Mouse (Mus musculus): ENCODE results near the gene Lce1a1. TPM values are rescaled to one million over a fixed set of nuclear protein-coding genes. Genes with fewer than 3 reads are reported as not detected.

The Lce1a1 gene
- polyA plus RNA-seq, 1 experiment from 2014 or later, result 0.34 TPM

Other genes starting within 250 kb of the Lce1a1 start
- 1.7 and 2.3 TPM in 2 replicates for gene Sprr2i, start 240.3 kb downstream of the Lce1a1 start, polyA plus RNA-seq (2015; fragmentation: Nextera tagmentation; extraction: Ambion mirVana)
- 0.19 and 0.29 TPM in 2 replicates for gene Sprr2j-ps, start 230.2 kb downstream of the Lce1a1 start, polyA plus RNA-seq (2015; fragmentation: Nextera tagmentation; extraction: Ambion mirVana)
- 9.3 and 9.4 TPM in 2 replicates for gene Gm9774, start 218.9 kb downstream of the Lce1a1 start, polyA plus RNA-seq (2015; fragmentation: Nextera tagmentation; extraction: Ambion mirVana)
- 0.46 and 0.49 TPM in 2 replicates for gene Sprr2k, start 215.7 kb downstream of the Lce1a1 start, polyA plus RNA-seq (2015; fragmentation: Nextera tagmentation; extraction: Ambion mirVana)
- 0.68 and 1.1 TPM in 2 replicates for gene Sprr1b, start 209.5 kb downstream of the Lce1a1 start, polyA plus RNA-seq (2015; fragmentation: Nextera tagmentation; extraction: Ambion mirVana)
- 1.4 TPM in 1 of 2 replicates, not detected in the other for gene Sprr3, start 189.6 kb downstream of the Lce1a1 start, polyA plus RNA-seq (2015; fragmentation: Nextera tagmentation; extraction: Ambion mirVana)
- 14.9 and 17.7 TPM in 2 replicates for gene Sprr1a, start 162.4 kb downstream of the Lce1a1 start, polyA plus RNA-seq (2015; fragmentation: Nextera tagmentation; extraction: Ambion mirVana)
- 1.1 TPM in 1 of 2 replicates, not detected in the other for gene Sprr4, start 147.8 kb downstream of the Lce1a1 start, polyA plus RNA-seq (2015; fragmentation: Nextera tagmentation; extraction: Ambion mirVana)
- 0.46 TPM in 1 of 2 replicates, not detected in the other for gene 2310046K23Rik, start 113.8 kb downstream of the Lce1a1 start, polyA plus RNA-seq (2015; fragmentation: Nextera tagmentation; extraction: Ambion mirVana)
- gene Ivl, start 74.6 kb downstream of the Lce1a1 start, polyA plus RNA-seq (2015; fragmentation: Nextera tagmentation; extraction: Ambion mirVana), result 0.14 and 0.25 TPM in 2 replicates
- gene Smcp, start 59.3 kb downstream of the Lce1a1 start, polyA plus RNA-seq (2015; fragmentation: Nextera tagmentation; extraction: Ambion mirVana), result 0.16 TPM in 1 of 2 replicates, not detected in the other
- not detected in 2 replicates for gene 2210017I01Rik, start 40.8 kb downstream of the Lce1a1 start, polyA plus RNA-seq (2015; fragmentation: Nextera tagmentation; extraction: Ambion mirVana)
- not detected in 2 replicates for gene Lce6a, start 26.6 kb downstream of the Lce1a1 start, polyA plus RNA-seq (2015; fragmentation: Nextera tagmentation; extraction: Ambion mirVana)
- gene Lce1b, start 8.6 kb upstream of the Lce1a1 start, polyA plus RNA-seq (2015; fragmentation: Nextera tagmentation; extraction: Ambion mirVana), result not detected in 2 replicates
- gene Lce1a2, start 22.0 kb upstream of the Lce1a1 start, polyA plus RNA-seq (2015; fragmentation: Nextera tagmentation; extraction: Ambion mirVana), result 0.20 and 0.49 TPM in 2 replicates
- gene Lce1c, start 30.9 kb upstream of the Lce1a1 start, polyA plus RNA-seq (2015; fragmentation: Nextera tagmentation; extraction: Ambion mirVana), result not detected in 2 replicates
- not detected in 2 replicates for gene Lce1d, start 38.9 kb upstream of the Lce1a1 start, polyA plus RNA-seq (2015; fragmentation: Nextera tagmentation; extraction: Ambion mirVana)
- 0.27 and 0.39 TPM in 2 replicates for gene Lce1e, start 60.8 kb upstream of the Lce1a1 start, polyA plus RNA-seq (2015; fragmentation: Nextera tagmentation; extraction: Ambion mirVana)
- gene Lce1f, start 72.0 kb upstream of the Lce1a1 start, polyA plus RNA-seq (2015; fragmentation: Nextera tagmentation; extraction: Ambion mirVana), result not detected in 2 replicates
- gene Gm38119, start 90.8 kb upstream of the Lce1a1 start, polyA plus RNA-seq (2015; fragmentation: Nextera tagmentation; extraction: Ambion mirVana), result not detected in 2 replicates
- gene Lce1g, start 104.0 kb upstream of the Lce1a1 start, polyA plus RNA-seq (2015; fragmentation: Nextera tagmentation; extraction: Ambion mirVana), result 0.14 TPM in 1 of 2 replicates, not detected in the other
- 0.21 and 0.50 TPM in 2 replicates for gene Lce1h, start 116.8 kb upstream of the Lce1a1 start, polyA plus RNA-seq (2015; fragmentation: Nextera tagmentation; extraction: Ambion mirVana)
- gene Lce1i, start 130.6 kb upstream of the Lce1a1 start, polyA plus RNA-seq (2015; fragmentation: Nextera tagmentation; extraction: Ambion mirVana), result 0.24 and 0.26 TPM in 2 replicates
- gene Lce1j, start 142.2 kb upstream of the Lce1a1 start, polyA plus RNA-seq (2015; fragmentation: Nextera tagmentation; extraction: Ambion mirVana), result 1.4 and 1.5 TPM in 2 replicates
- gene Lce1k, start 159.6 kb upstream of the Lce1a1 start, polyA plus RNA-seq (2015; fragmentation: Nextera tagmentation; extraction: Ambion mirVana), result not detected in 2 replicates
- gene Kprp, start 178.9 kb upstream of the Lce1a1 start, polyA plus RNA-seq (2015; fragmentation: Nextera tagmentation; extraction: Ambion mirVana), result 0.04 and 0.10 TPM in 2 replicates
- gene Lce1l, start 203.0 kb upstream of the Lce1a1 start, polyA plus RNA-seq (2015; fragmentation: Nextera tagmentation; extraction: Ambion mirVana), result not detected in 2 replicates
- 0.19 TPM in 1 of 2 replicates, not detected in the other for gene 2310050C09Rik, start 221.9 kb upstream of the Lce1a1 start, polyA plus RNA-seq (2015; fragmentation: Nextera tagmentation; extraction: Ambion mirVana)